Mouse (Mus musculus) forebrain, postnatal 0 days (tissue): ENCODE results near the gene Crb1. TPM values are rescaled to one million over a fixed set of nuclear protein-coding genes. Genes with fewer than 3 reads are reported as not detected.

Experiments
- ATAC-seq: fragments of 200-750 bp; cut with Nextera tagmentation; 2 replicates; pipeline ENCODE4 v1.8.0; 2017; ENCODE audit warnings: mild to moderate bottlenecking, moderate library complexity
- DNase-seq: peaks from one replicate; pipeline ENCODE4 v3.0.0-alpha.2; 2015
- H3K27ac ChIP-seq: fragments of 300-500 bp; sonication (generic); 2 replicates; pipeline ENCODE4 v1.5.1; 2014; ENCODE audit warnings: low read depth, mild to moderate bottlenecking, antibody characterized with exemption, low read length, moderate library complexity, mixed read lengths
- H3K27me3 ChIP-seq: fragments of 300-500 bp; sonication (generic); 2 replicates; pipeline ENCODE4 v1.6.1; 2014; ENCODE audit warnings: mild to moderate bottlenecking, low read length, mixed read lengths; ENCODE audit not compliant: insufficient read depth
- H3K36me3 ChIP-seq: fragments of 300-500 bp; sonication (generic); 2 replicates; pipeline ENCODE4 v1.6.1; 2014; ENCODE audit warnings: mild to moderate bottlenecking, moderate library complexity; ENCODE audit not compliant: insufficient read depth
- H3K4me1 ChIP-seq: fragments of 300-500 bp; sonication (generic); 2 replicates; pipeline ENCODE4 v1.6.1; 2014; ENCODE audit warnings: antibody characterized with exemption; ENCODE audit not compliant: insufficient read depth
- H3K4me2 ChIP-seq: fragments of 300-500 bp; sonication (generic); 2 replicates; pipeline ENCODE4 v1.6.1; 2014; ENCODE audit warnings: low read depth, mild to moderate bottlenecking, moderate library complexity
- H3K4me3 ChIP-seq: fragments of 300-500 bp; sonication (generic); 2 replicates; pipeline ENCODE4 v1.5.1; 2014; ENCODE audit warnings: low read depth, low read length, mixed read lengths
- H3K9ac ChIP-seq: fragments of 300-500 bp; sonication (generic); 2 replicates; pipeline ENCODE4 v1.6.1; 2014; ENCODE audit warnings: mild to moderate bottlenecking
- H3K9me3 ChIP-seq: fragments of 300-500 bp; sonication (generic); 2 replicates; pipeline ENCODE4 v1.6.1; 2016; ENCODE audit warnings: low read length
- CTCF ChIP-seq: sonication (generic); IDR thresholded peaks from 2 replicates; pipeline ENCODE4 v1.5.1; 2016; ENCODE audit warnings: antibody characterized with exemption, control low read depth, low read depth
- WGBS: fragments of 180-500 bp; shearing (Covaris S2); extraction: QIAGEN DNeasy Blood & Tissue Kit; methylation state at CpG from one replicate; pipeline ENCODE4 v1.1.7; 2014; 5-methylcytosine and 5-hydroxymethylcytosine counted together
- polyA plus RNA-seq: library from polyadenylated mRNA; unstranded; fragments of >200 nt; fragmentation: Nextera tagmentation; extraction: Ambion mirVana; gene quantifications from 2 replicates; pipeline ENCODE4 v1.2.1, GENCODE M21; 2015
- total RNA-seq: library from RNA; depleted of rRNA; stranded (reverse); fragments of >200 nt; gene quantifications from 2 replicates; pipeline ENCODE4 v1.2.3, GENCODE M21; 2014

Crb1 gene
- total and polyA plus RNA-seq, 2 experiments from 2014 or later = 1.1 to 4.8 TPM

- H3K4me2 ChIP-seq = no peak overlapping the region
- no peak overlapping the region for H3K9ac ChIP-seq
- peak; percentile 66 for TF ChIP-seq CTCF
- H3K4me3 ChIP-seq = no peak overlapping the region
- 0% methylated on average over 1 of the region's 2 CpGs for WGBS
- H3K4me1 ChIP-seq = peaks cover 5% of the 10 kb centered on the region; the same call in 1 of the 2 replicates
- H3K9me3 ChIP-seq = no peaks in the 10 kb centered on the region
- DNase-seq = peak; percentile 62
- no peaks in the 10 kb centered on the region for H3K27me3 ChIP-seq
- peak; percentile 87 for ATAC-seq
- H3K36me3 ChIP-seq = no peaks in the 10 kb centered on the region
- H3K27ac ChIP-seq = no peak overlapping the region
Observed at GRCm38 (mm10) chr1:139340178-139340859, 36.6 kb downstream of the Crb1 start.

DNA sequence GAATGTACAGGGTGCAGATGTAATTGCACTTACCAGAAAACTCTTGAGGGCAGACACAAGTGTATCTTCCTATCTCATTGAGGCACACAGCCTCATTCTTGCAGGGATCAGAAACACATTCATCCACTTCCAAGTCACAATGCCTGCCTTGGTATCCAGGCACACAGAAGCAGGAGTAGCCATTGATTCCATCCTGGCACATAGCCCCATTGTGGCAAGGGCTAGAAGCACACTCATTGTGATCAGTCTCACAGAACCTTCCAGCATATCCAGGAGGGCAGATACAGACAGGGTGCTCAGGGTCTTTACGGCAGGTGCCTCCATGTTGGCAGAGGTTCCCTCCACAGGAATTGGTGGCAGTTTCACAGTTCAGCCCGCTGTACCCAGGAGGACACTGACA, 39.9 kb downstream of the Crb1 start:
- Histone ChIP-seq H3K9ac (no peak overlapping the region), H3K36me3 (no peaks in the 10 kb centered on the region), H3K27ac (no peak overlapping the region), H3K4me2 (no peak overlapping the region), H3K4me3 (no peak overlapping the region), H3K27me3 (no peaks in the 10 kb centered on the region), H3K9me3 (no peaks in the 10 kb centered on the region), H3K4me1 (peaks cover 2% of the 10 kb centered on the region; the same call in 1 of the 2 replicates)
- no peak for TF ChIP-seq CTCF
- ATAC-seq (no peak), DNase-seq (peak; percentile 5)
- 54% methylated on average over 2 of the region's 2 CpGs for WGBS

DNA sequence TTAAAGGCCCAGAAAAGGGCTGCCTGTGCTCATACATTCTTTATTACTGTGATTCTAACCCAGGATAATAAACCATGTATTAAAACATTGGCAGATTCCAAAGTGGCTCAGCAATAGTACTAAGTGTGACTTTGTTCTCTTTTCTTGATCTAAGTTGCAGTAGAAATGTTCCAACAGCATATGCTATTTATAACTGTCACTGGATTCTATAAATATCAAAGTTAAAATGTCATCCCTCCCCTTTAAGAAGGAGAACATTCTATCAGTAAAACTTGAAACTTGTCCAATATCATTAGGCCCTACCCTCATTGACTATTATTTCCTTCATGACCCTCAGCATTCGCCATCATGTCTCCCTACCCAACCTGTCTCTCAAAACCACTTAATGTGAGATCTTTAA, 48.1 kb downstream of the Crb1 start:
- Histone ChIP-seq H3K9me3 (no peaks in the 10 kb centered on the region), H3K4me1 (no peaks in the 10 kb centered on the region), H3K36me3 (no peaks in the 10 kb centered on the region), H3K4me3 (no peak overlapping the region), H3K27me3 (no peaks in the 10 kb centered on the region), H3K9ac (no peak overlapping the region), H3K27ac (no peak overlapping the region), H3K4me2 (no peak overlapping the region)
- ATAC-seq = no peak
- TF ChIP-seq CTCF = no peak
- WGBS = 80% methylated on average over 1 of the region's 1 CpGs
- no peak for DNase-seq

DNA sequence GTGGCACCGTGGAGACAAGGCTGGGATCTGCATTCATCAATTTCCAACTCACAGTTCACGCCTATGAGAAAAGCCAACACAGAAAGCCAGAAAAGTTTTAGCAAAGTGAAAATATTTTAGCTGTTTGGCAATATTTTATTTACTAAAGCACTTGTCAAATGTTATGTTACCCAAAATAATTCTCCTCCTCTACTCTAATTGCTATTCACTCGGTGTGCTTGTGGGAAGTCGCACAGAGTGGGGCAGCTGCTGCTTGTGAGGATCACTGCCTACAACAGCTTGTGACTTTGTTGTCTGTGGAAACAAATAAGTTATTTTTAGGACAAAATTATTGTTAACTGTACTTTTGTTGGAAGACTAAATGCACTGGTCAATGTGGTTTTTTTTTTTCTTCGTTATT, 48.6 kb downstream of the Crb1 start:
- H3K27me3 ChIP-seq = no peaks in the 10 kb centered on the region
- WGBS = 69% methylated on average over 5 of the region's 5 CpGs
- H3K4me2 ChIP-seq = no peak overlapping the region
- ATAC-seq (no peak), DNase-seq (no peak)
- H3K4me3 ChIP-seq = no peak overlapping the region
- no peaks in the 10 kb centered on the region for H3K9me3 ChIP-seq
- no peak for TF ChIP-seq CTCF
- no peak overlapping the region for H3K27ac ChIP-seq
- no peak overlapping the region for H3K9ac ChIP-seq
- no peaks in the 10 kb centered on the region for H3K4me1 ChIP-seq
- no peaks in the 10 kb centered on the region for H3K36me3 ChIP-seq

DNA sequence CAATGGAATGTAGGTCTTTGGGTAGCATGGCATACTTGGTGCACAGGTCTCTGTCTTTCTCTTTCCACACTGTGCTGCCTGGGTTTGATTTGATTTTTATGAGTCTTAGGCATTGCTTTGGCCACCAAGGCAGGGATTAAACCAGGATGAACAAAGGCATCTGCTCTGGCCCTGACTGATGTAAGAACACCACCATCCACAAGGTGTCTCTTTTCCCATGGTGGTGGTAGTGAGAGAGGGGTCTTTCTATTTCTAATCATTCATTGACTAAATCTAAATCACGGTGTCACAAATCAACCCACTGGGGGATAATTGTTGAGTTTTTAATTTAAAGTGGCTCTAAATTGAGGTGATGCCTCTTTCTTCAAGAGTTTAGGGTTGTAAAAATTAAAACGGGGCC, 51.5 kb downstream of the Crb1 start:
- no peaks in the 10 kb centered on the region for H3K36me3 ChIP-seq
- no peaks in the 10 kb centered on the region for H3K27me3 ChIP-seq
- no peak overlapping the region for H3K4me2 ChIP-seq
- TF ChIP-seq CTCF = 0 out of 2 replicates have a peak, but pooled peaks have one; percentile 17
- WGBS = 60% methylated on average over 2 of the region's 2 CpGs
- no peaks in the 10 kb centered on the region for H3K4me1 ChIP-seq
- DNase-seq (no peak), ATAC-seq (no peak)
- no peak overlapping the region for H3K4me3 ChIP-seq
- H3K9ac ChIP-seq = no peak overlapping the region
- no peaks in the 10 kb centered on the region for H3K9me3 ChIP-seq
- no peak overlapping the region for H3K27ac ChIP-seq

GRCm38 (mm10) chr1:139319798-139320197, 57.1 kb downstream of the Crb1 start:
- TF ChIP-seq CTCF = no peak

GRCm38 (mm10) chr1:139314297-139314874, 62.5 kb downstream of the Crb1 start:
- ATAC-seq (no peak; the same call in 1 of the 2 replicates), DNase-seq (peak; percentile 22)
- Histone ChIP-seq H3K9me3 (no peaks in the 10 kb centered on the region), H3K27ac (no peak overlapping the region), H3K27me3 (no peaks in the 10 kb centered on the region), H3K4me3 (no peak overlapping the region), H3K9ac (no peak overlapping the region), H3K4me2 (no peak overlapping the region), H3K36me3 (no peaks in the 10 kb centered on the region), H3K4me1 (no peaks in the 10 kb centered on the region)
- peak; percentile 52 for TF ChIP-seq CTCF
- whole genome bisulfite sequencing = 72% methylated on average over 4 of the region's 4 CpGs

More at GRCm38 (mm10) chr1:139319798-139320197, 57.1 kb downstream of the Crb1 start:
- Histone ChIP-seq H3K4me2 (no peak overlapping the region), H3K27ac (no peak overlapping the region), H3K9me3 (no peaks in the 10 kb centered on the region), H3K36me3 (no peaks in the 10 kb centered on the region), H3K27me3 (no peaks in the 10 kb centered on the region), H3K4me3 (no peak overlapping the region), H3K9ac (no peak overlapping the region), H3K4me1 (no peaks in the 10 kb centered on the region)
- WGBS = 74% methylated on average over 6 of the region's 6 CpGs
- DNase-seq (no peak), ATAC-seq (no peak)
